Mouse (Mus musculus) embryonic facial prominence, embryonic 13.5 days (tissue): ENCODE measurements around the gene Negr1. TPM values are rescaled to one million over a fixed set of nuclear protein-coding genes. Genes with fewer than 3 reads are reported as not detected.

Experiments
- ATAC-seq: fragments of 200-750 bp; cut with Nextera tagmentation; 2 replicates; pipeline ENCODE4 v1.8.0; 2017; ENCODE audit warnings: low read depth; ENCODE audit not compliant: insufficient number of reproducible peaks, insufficient read depth, low FRiP score, low TSS enrichment
- H3K27ac ChIP-seq: fragments of 300-500 bp; sonication (generic); 2 replicates; pipeline ENCODE4 v1.5.1; 2015; ENCODE audit warnings: moderate library complexity, mild to moderate bottlenecking, inconsistent platforms
- H3K27me3 ChIP-seq: fragments of 300-500 bp; sonication (generic); 2 replicates; pipeline ENCODE4 v1.6.1; 2015; ENCODE audit warnings: mild to moderate bottlenecking, inconsistent platforms
- H3K36me3 ChIP-seq: fragments of 300-500 bp; sonication (generic); 2 replicates; pipeline ENCODE4 v1.6.1; 2015; ENCODE audit warnings: mild to moderate bottlenecking, inconsistent platforms
- H3K4me1 ChIP-seq: fragments of 300-500 bp; sonication (generic); 2 replicates; pipeline ENCODE4 v1.6.1; 2015; ENCODE audit warnings: inconsistent platforms
- H3K4me2 ChIP-seq: fragments of 300-500 bp; sonication (generic); 2 replicates; pipeline ENCODE4 v1.6.1; 2015; ENCODE audit warnings: moderate library complexity, mild to moderate bottlenecking, inconsistent platforms
- H3K4me3 ChIP-seq: fragments of 300-500 bp; sonication (generic); 2 replicates; pipeline ENCODE4 v1.5.1; 2015; ENCODE audit warnings: mild to moderate bottlenecking, inconsistent platforms
- H3K9ac ChIP-seq: fragments of 300-500 bp; sonication (generic); 2 replicates; pipeline ENCODE4 v1.6.1; 2015; ENCODE audit warnings: mild to moderate bottlenecking, inconsistent platforms
- H3K9me3 ChIP-seq: fragments of 300-500 bp; sonication (generic); 2 replicates; pipeline ENCODE4 v1.6.1; 2016; ENCODE audit warnings: inconsistent platforms
- WGBS: fragments of 180-500 bp; shearing (Covaris S2); methylation state at CpG from one replicate; pipeline ENCODE4 v1.1.7; 2015; ENCODE audit warnings: mixed read lengths; 5-methylcytosine and 5-hydroxymethylcytosine counted together
- polyA plus RNA-seq: library from polyadenylated mRNA; unstranded; fragments of >200 nt; fragmentation: Nextera tagmentation; extraction: Ambion mirVana; gene quantifications from 2 replicates; pipeline ENCODE4 v1.2.1, GENCODE M21; 2015

The Negr1 gene
- polyA plus RNA-seq, 1 experiment from 2014 or later, result 5.1 TPM

DNA sequence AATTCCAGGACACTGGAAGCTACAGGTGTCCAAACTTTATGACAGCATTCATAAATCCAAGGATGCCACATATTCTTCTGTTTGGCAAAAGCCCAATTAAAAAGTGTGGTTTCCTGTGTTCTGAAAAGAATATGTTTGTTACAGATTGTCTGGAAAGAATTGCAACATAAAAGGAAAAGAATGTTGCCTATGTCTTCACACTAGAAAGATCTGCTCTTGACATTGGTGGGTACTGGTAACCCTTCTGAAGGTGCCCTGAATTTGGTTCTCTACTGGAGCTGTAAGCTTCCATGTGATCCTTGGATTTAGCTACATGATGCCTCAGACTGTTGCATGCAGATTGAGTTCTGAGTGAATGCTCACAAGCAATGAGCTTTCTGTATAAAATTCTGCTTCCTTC is 718.1 kb downstream of the Negr1 start:
- H3K27ac ChIP-seq, result no peak overlapping the region
- H3K9me3 ChIP-seq, result no peaks in the 10 kb centered on the region
- no peak for ATAC-seq
- H3K4me3 ChIP-seq, result no peak overlapping the region
- no peaks in the 10 kb centered on the region for H3K4me1 ChIP-seq
- H3K9ac ChIP-seq, result no peak overlapping the region
- H3K27me3 ChIP-seq, result no peaks in the 10 kb centered on the region
- no peak overlapping the region for H3K4me2 ChIP-seq
- no peaks in the 10 kb centered on the region for H3K36me3 ChIP-seq

DNA sequence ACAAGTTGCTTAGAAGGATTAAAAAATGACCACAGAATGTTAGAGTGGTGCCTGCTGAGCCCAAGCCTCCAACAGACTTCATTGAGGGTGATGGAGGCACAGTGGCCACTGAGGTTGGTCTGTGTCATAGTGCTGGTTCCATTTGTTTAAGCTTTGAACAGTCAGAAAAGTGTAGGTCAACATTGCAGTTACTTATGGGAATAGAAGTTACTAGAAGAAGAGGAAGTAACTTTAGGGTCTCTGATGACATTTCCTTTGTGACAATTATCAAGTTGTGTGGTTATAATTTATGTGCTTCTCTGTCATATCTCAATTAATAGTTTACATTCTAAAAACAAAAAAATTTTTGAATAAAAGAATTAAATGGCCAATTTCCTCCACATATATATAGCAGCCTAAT is 719.7 kb downstream of the Negr1 start:
- Histone ChIP-seq H3K27ac (no peak overlapping the region), H3K4me1 (no peaks in the 10 kb centered on the region), H3K36me3 (no peaks in the 10 kb centered on the region), H3K9ac (no peak overlapping the region), H3K27me3 (no peaks in the 10 kb centered on the region), H3K4me2 (no peak overlapping the region), H3K4me3 (no peak overlapping the region), H3K9me3 (no peaks in the 10 kb centered on the region)
- ATAC-seq, result no peak

DNA sequence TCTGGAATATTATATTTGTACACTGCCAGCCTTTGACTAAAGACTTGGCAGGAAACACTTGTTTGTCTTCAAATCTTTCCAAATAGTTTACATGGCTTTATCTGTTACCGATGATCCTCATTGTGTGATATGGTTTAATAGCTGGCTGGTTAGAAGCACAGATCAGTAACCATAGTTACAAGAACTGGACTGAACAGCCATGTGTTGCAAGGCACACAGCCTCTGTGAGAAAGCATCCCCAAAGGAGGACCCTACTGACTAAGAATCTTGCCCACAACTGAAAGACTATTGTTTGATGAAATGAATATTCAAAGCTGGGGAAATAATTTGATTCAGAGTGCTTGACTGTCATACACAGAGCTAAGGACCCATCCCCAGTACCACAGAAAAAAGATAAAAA is 729.7 kb downstream of the Negr1 start:
- WGBS, result 94% methylated on average over 1 of the region's 1 CpGs

DNA sequence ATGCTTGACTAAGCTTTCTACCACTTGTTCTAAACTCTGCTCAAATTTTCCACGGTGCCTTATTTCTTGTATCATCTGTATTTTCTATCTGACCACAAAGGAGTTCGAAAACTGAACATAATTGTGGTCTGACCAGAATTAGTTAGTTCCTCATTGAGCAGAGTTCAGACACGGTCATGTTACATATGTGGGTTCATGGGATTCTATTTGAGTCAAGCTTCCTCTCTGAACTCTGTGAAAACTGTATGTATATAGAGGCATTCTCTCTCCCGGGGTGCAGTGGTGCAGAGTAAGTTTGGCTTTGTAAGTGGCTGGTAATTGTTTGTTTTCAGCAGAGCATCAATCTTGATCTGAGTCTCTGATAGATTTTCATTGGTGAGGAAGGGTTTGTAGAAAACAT is 735.6 kb downstream of the Negr1 start:
- H3K36me3 ChIP-seq, result no peaks in the 10 kb centered on the region
- no peak overlapping the region for H3K4me3 ChIP-seq
- H3K4me2 ChIP-seq, result no peak overlapping the region
- no peak for ATAC-seq
- no peaks in the 10 kb centered on the region for H3K27me3 ChIP-seq
- WGBS, result 51% methylated on average over 4 of the region's 4 CpGs
- H3K9ac ChIP-seq, result no peak overlapping the region
- H3K9me3 ChIP-seq, result peaks cover 4% of the 10 kb centered on the region; the same call in 1 of the 2 replicates
- no peaks in the 10 kb centered on the region for H3K4me1 ChIP-seq
- H3K27ac ChIP-seq, result no peak overlapping the region

More for the DNA sequence above, 729.7 kb downstream of the Negr1 start:
- Histone ChIP-seq H3K4me1 (no peaks in the 10 kb centered on the region), H3K9ac (no peak overlapping the region), H3K4me2 (no peak overlapping the region), H3K27me3 (no peaks in the 10 kb centered on the region), H3K36me3 (no peaks in the 10 kb centered on the region), H3K4me3 (no peak overlapping the region), H3K9me3 (no peaks in the 10 kb centered on the region), H3K27ac (no peak overlapping the region)
- no peak for ATAC-seq

DNA sequence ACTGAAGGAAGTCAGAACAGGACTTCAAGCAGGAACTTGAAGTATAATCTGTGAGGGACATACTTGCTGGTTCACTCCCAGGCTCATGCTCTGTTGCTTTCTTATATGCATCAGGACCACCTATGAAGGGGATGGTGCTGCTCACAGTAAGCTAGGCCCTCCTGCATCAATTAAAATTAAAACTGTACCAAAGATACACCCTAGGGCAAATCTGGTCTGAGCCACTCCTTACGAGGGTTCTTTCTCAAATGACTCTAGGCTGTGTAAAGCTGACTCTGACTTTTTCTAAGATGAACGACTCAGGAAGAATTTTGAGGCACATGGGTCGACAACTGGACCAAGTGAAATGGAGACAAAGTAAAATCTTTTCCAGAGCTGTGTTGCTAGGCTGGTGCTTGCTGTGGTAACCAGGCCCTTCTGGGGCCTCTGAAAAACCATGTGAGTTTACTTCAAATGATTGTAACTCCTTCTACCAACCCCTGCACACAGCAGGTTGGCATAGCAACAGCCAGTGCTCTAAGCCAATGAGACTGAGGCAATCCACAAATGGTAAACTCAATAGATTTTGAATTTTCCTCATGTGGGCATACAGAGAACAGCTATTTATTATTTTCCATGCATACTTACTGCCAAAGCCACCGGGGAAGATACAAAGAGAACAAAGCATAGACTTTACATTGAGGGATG is 742.0 kb downstream of the Negr1 start:
- Histone ChIP-seq H3K27me3 (no peaks in the 10 kb centered on the region), H3K4me1 (no peaks in the 10 kb centered on the region), H3K9me3 (peaks cover 4% of the 10 kb centered on the region; the same call in 1 of the 2 replicates), H3K27ac (no peak overlapping the region), H3K4me2 (no peak overlapping the region), H3K9ac (no peak overlapping the region), H3K4me3 (no peak overlapping the region), H3K36me3 (no peaks in the 10 kb centered on the region)
- WGBS, result 67% methylated on average over 4 of the region's 4 CpGs
- ATAC-seq, result no peak

DNA sequence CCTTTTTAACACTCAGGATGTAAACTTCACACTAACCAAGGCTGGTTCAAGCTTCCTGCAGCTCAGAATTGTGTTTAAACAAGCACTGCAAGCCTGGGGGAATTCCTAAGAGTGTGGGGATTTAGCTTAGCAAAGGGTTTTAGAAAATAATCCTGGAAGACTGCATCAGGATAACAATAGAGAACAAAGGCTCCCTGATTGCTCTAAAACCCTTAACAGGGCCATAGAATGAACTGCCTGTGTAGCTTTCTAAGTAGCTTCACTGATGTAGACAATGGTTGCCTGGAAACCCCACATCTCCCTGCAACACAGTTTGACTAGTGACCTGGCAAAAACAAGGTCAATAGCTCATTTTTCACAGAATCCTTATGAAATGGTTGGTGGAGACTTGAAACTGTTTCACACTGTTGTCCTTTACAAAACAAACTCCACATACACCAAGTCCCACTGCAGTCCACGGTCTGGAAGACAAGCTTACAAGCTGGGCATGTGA is 759.5 kb downstream of the Negr1 start:
- H3K27me3 ChIP-seq, result no peaks in the 10 kb centered on the region
- no peak overlapping the region for H3K4me2 ChIP-seq
- WGBS, result 25% methylated on average over 1 of the region's 1 CpGs
- no peaks in the 10 kb centered on the region for H3K4me1 ChIP-seq
- no peak overlapping the region for H3K27ac ChIP-seq
- no peak overlapping the region for H3K9ac ChIP-seq
- ATAC-seq, result no peak
- H3K36me3 ChIP-seq, result no peaks in the 10 kb centered on the region
- no peak overlapping the region for H3K4me3 ChIP-seq
- no peaks in the 10 kb centered on the region for H3K9me3 ChIP-seq

DNA sequence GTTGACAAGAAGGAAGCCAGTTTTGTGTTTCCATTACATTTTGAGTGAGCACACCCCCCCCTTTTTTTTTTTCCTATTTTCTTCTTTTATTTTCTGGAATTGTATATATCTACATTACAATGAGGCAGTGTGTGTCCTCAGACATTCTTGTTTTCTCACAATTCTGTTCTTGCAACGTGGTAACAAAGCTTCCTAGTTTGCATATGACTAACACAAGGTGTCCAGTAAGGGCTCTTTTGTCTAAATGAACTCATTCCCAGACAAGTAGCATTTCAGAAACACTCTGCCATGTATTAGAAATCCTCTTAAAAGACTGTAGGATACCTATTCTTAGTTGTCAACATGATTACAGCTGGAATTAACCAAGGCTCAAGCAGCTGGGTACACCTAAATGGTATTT is 760.2 kb downstream of the Negr1 start:
- no peaks in the 10 kb centered on the region for H3K4me1 ChIP-seq
- H3K4me3 ChIP-seq, result no peak overlapping the region
- H3K36me3 ChIP-seq, result no peaks in the 10 kb centered on the region
- no peak overlapping the region for H3K9ac ChIP-seq
- H3K27me3 ChIP-seq, result no peaks in the 10 kb centered on the region
- no peak overlapping the region for H3K27ac ChIP-seq
- H3K9me3 ChIP-seq, result no peaks in the 10 kb centered on the region
- 32% methylated on average over 1 of the region's 1 CpGs for WGBS
- no peak for ATAC-seq
- no peak overlapping the region for H3K4me2 ChIP-seq

DNA sequence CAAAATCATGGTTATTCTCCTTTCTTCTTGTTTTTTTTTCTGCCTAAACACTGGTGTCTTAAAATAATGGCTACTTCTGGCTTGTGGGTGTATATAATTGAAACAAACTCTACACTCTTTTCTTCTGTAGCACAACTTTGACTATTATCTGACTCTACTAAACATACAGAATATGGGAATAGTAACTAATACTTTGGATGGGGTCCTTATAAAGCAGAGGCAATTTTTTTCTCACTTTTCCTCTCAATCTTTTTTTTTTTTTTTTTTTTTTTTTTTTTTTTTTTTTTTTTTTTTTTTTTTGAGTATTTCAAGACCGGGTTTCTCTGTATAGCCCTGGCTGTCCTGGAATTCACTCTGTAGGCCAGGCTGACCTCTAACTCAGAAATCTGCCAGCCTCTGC is 772.6 kb downstream of the Negr1 start:
- Histone ChIP-seq H3K9me3 (no peaks in the 10 kb centered on the region), H3K4me1 (no peaks in the 10 kb centered on the region), H3K4me2 (no peak overlapping the region), H3K4me3 (no peak overlapping the region), H3K9ac (no peak overlapping the region), H3K27ac (no peak overlapping the region), H3K27me3 (no peaks in the 10 kb centered on the region), H3K36me3 (no peaks in the 10 kb centered on the region)
- 83% methylated on average over 1 of the region's 1 CpGs for WGBS
- ATAC-seq, result no peak

DNA sequence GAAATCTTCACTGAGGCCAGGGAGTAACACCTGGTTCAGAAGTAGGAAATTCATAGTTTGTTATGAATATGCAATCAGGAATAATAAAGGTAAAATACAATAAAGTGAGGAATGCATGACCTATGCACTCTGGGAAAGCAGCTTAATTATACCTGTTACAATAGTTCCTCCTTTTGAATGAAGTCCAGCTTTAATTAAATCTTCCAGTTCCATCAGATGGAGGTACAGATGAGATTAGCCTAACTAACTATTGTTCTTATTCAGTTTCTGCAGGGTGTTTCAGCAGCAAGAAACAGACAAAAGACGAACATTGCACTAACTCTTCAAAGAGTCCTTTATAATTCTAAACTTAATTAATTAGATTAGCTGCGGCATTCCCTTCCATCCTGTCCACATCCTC is 787.9 kb downstream of the Negr1 start:
- Histone ChIP-seq H3K27ac (no peak overlapping the region), H3K4me2 (no peak overlapping the region), H3K9ac (no peak overlapping the region), H3K9me3 (no peaks in the 10 kb centered on the region), H3K4me1 (no peaks in the 10 kb centered on the region), H3K36me3 (no peaks in the 10 kb centered on the region), H3K4me3 (no peak overlapping the region), H3K27me3 (no peaks in the 10 kb centered on the region)
- WGBS, result 56% methylated on average over 2 of the region's 2 CpGs
- ATAC-seq, result no peak

DNA sequence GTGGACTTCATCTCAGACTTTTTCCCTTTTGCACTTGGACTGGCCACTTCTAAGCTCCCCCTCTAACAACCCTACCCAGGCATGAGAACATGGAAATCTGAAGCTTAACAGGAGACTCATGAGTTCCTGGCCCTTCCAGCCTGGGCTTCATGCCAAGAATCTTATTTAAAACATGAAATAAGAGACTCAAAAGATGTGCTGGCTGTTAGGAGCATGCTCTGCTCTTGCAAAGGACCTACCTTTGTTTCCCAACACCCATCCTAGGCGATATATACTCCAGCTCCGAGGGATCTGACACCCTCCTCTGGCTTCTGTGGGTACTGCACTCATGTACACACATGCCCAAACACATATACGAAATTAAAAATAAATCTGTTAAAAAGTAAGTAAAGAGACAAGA is 797.3 kb downstream of the Negr1 start:
- 45% methylated on average over 3 of the region's 3 CpGs for WGBS
- Histone ChIP-seq H3K9me3 (no peaks in the 10 kb centered on the region), H3K9ac (no peak overlapping the region), H3K27ac (peak overlapping the region; percentile 71), H3K4me2 (no peak overlapping the region), H3K36me3 (no peaks in the 10 kb centered on the region), H3K4me1 (peaks cover 3% of the 10 kb centered on the region; the same call in 1 of the 2 replicates), H3K4me3 (no peak overlapping the region), H3K27me3 (no peaks in the 10 kb centered on the region)
- peak; percentile 83 for ATAC-seq

DNA sequence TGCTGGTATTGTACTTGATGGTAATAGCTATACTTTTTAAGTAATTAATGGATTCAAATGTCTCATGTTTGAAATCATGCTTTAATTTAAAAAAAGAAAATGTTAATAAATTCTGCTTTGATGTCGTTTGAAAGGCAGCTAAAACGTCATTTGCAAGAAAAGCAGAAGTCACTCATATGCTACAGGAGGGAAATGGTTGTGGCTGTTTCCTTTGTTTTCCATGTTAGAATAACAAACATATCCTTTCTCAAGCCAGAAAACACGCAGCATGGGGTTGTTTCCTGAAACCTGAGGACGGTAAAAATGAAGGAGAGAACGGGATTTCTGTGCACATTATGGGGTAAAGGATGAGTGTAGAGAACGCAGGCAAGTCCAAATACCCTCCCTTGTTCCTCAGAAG is 798.2 kb downstream of the Negr1 start:
- no peaks in the 10 kb centered on the region for H3K9me3 ChIP-seq
- H3K4me3 ChIP-seq, result no peak overlapping the region
- H3K9ac ChIP-seq, result no peak overlapping the region
- no peak overlapping the region for H3K27ac ChIP-seq
- WGBS, result 74% methylated on average over 6 of the region's 6 CpGs
- no peaks in the 10 kb centered on the region for H3K27me3 ChIP-seq
- no peak overlapping the region for H3K4me2 ChIP-seq
- peaks cover 3% of the 10 kb centered on the region; the same call in 1 of the 2 replicates for H3K4me1 ChIP-seq
- ATAC-seq, result no peak
- H3K36me3 ChIP-seq, result no peaks in the 10 kb centered on the region
